ENCODE assay signal across 15 mouse cellular contexts in the genomic region with DNA sequence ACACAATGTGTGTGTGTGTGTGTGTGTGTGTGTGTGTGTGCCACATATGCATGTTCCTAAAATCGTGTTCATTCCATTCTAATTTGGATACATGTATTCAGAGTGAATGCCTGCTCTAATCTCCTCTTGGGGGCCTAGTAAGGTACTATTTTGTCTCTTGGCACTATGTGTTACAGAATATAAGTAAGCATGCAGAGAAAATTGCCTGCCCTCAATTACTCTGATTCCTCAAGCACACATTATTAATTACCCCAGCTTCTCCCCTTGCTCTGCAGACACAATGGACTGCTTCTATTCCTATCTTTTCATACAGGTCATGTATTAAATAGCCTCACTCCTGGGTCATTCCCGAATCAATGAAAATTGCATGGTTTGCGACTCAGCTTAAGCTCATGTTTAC.
DNase-seq lines count a peak whose midpoint lies in the region; ATAC-seq lines count a peak whose summit lies in the region.
"Had no signal": no experiment of that assay in that cellular context is flagged by ENCODE, and none has a peak within 500 bp of the region (broad histone marks: within the 10 kb centered on the region; RNA-seq: fewer than 3 reads in every experiment).

No protein-coding gene starts in this region.

- peak; percentile 58 for ATAC-seq in hindbrain, embryonic 12.5 days (ENCODE audit: low FRiP score)
- ATAC-seq in hindbrain, embryonic 13.5 days (ENCODE audit: low FRiP score): no peak
- ATAC-seq in forebrain, embryonic 14.5 days: peak; percentile 60; the same call in 1 of the 2 replicates
- peak; percentile 54 for ATAC-seq in midbrain, embryonic 12.5 days (ENCODE audit: low FRiP score, low read depth)
- ATAC-seq: intestine, postnatal 0 days had no signal

- peak; percentile 50 for DNase-seq in forebrain, embryonic 14.5 days (ENCODE audit: low spot score)
- peak; percentile 49 for DNase-seq in retina, postnatal 1 day
- no peak for DNase-seq in gastrocnemius, postnatal 14 days
- DNase-seq in lung, adult 18-20 months: no peak
- DNase-seq: adrenal gland, adult 2 months; cerebellum, adult 9-10 months had no signal

- H3K4me3 ChIP-seq in hindbrain, embryonic 12.5 days: no peak overlapping the region
- H3K4me3 ChIP-seq in hindbrain, embryonic 13.5 days: no peak overlapping the region
- H3K4me3 ChIP-seq in forebrain, embryonic 14.5 days (ENCODE audit: low read depth, low read length): no peak overlapping the region
- no peak overlapping the region for H3K4me3 ChIP-seq in midbrain, embryonic 12.5 days
- H3K4me3 ChIP-seq: embryonic facial prominence, embryonic 13.5 days; kidney, embryonic 15.5 days; neural tube, embryonic 12.5 days had no signal

- H3K36me3 ChIP-seq in hindbrain, embryonic 12.5 days: no peaks in the 10 kb centered on the region
- no peaks in the 10 kb centered on the region for H3K36me3 ChIP-seq in hindbrain, embryonic 13.5 days
- H3K36me3 ChIP-seq in forebrain, embryonic 14.5 days (ENCODE audit: control insufficient read depth, insufficient read depth, low read length): no peaks in the 10 kb centered on the region
- H3K36me3 ChIP-seq in midbrain, embryonic 12.5 days: no peaks in the 10 kb centered on the region
- H3K36me3 ChIP-seq: embryonic facial prominence, embryonic 13.5 days; kidney, embryonic 15.5 days; neural tube, embryonic 12.5 days had no signal

- WGBS in hindbrain, embryonic 12.5 days: 45% methylated on average over 3 of the region's 3 CpGs
- 41% methylated on average over 3 of the region's 3 CpGs for WGBS in hindbrain, embryonic 13.5 days
- 3% methylated on average over 3 of the region's 3 CpGs for WGBS in forebrain, embryonic 14.5 days
- WGBS in midbrain, embryonic 12.5 days: 44% methylated on average over 3 of the region's 3 CpGs

- no peaks in the 10 kb centered on the region for H3K27me3 ChIP-seq in hindbrain, embryonic 12.5 days
- H3K27me3 ChIP-seq in hindbrain, embryonic 13.5 days: no peaks in the 10 kb centered on the region
- no peaks in the 10 kb centered on the region for H3K27me3 ChIP-seq in forebrain, embryonic 14.5 days (replicated peaks; ENCODE audit: control insufficient read depth, insufficient read depth, low read length)
- H3K27me3 ChIP-seq in midbrain, embryonic 12.5 days: no peaks in the 10 kb centered on the region
- H3K27me3 ChIP-seq: embryonic facial prominence, embryonic 13.5 days; kidney, embryonic 15.5 days; neural tube, embryonic 12.5 days had no signal

- no peak overlapping the region for H3K9ac ChIP-seq in hindbrain, embryonic 12.5 days
- no peak overlapping the region for H3K9ac ChIP-seq in hindbrain, embryonic 13.5 days
- no peak overlapping the region for H3K9ac ChIP-seq in forebrain, embryonic 14.5 days (ENCODE audit: low read length)
- H3K9ac ChIP-seq in midbrain, embryonic 12.5 days (replicated peaks): no peak overlapping the region
- H3K9ac ChIP-seq: embryonic facial prominence, embryonic 13.5 days; kidney, embryonic 15.5 days; liver, embryonic 14.5 days; neural tube, embryonic 12.5 days had no signal

- no peak overlapping the region for H3K4me2 ChIP-seq in hindbrain, embryonic 12.5 days (replicated peaks)
- H3K4me2 ChIP-seq in hindbrain, embryonic 13.5 days: no peak overlapping the region
- H3K4me2 ChIP-seq in forebrain, embryonic 14.5 days (ENCODE audit: low read length): no peak overlapping the region
- no peak overlapping the region for H3K4me2 ChIP-seq in midbrain, embryonic 12.5 days (replicated peaks)
- H3K4me2 ChIP-seq: embryonic facial prominence, embryonic 13.5 days; kidney, embryonic 15.5 days; neural tube, embryonic 12.5 days had no signal

- no peaks in the 10 kb centered on the region for H3K4me1 ChIP-seq in hindbrain, embryonic 12.5 days
- peaks cover 5% of the 10 kb centered on the region for H3K4me1 ChIP-seq in hindbrain, embryonic 13.5 days (replicated peaks)
- H3K4me1 ChIP-seq in forebrain, embryonic 14.5 days (ENCODE audit: control insufficient read depth, insufficient read depth, low read length): peaks cover 4% of the 10 kb centered on the region
- H3K4me1 ChIP-seq in midbrain, embryonic 12.5 days: no peaks in the 10 kb centered on the region; the same call in 1 of the 2 replicates
- H3K4me1 ChIP-seq: embryonic facial prominence, embryonic 13.5 days; kidney, embryonic 15.5 days had no signal

- intact Hi-C loops in gastrocnemius, postnatal 14 days (cut with DNase I; ENCODE audit: low total_unique reads): no loop called here

- H3K9me3 ChIP-seq in hindbrain, embryonic 12.5 days (replicated peaks): no peaks in the 10 kb centered on the region
- no peaks in the 10 kb centered on the region for H3K9me3 ChIP-seq in hindbrain, embryonic 13.5 days
- H3K9me3 ChIP-seq in forebrain, embryonic 14.5 days (replicated peaks; ENCODE audit: control insufficient read depth, low read length): no peaks in the 10 kb centered on the region
- H3K9me3 ChIP-seq in midbrain, embryonic 12.5 days: no peaks in the 10 kb centered on the region
- H3K9me3 ChIP-seq: embryonic facial prominence, embryonic 13.5 days; kidney, embryonic 15.5 days; neural tube, embryonic 12.5 days had no signal

- peak overlapping the region; percentile 12; the same call in 1 of the 2 replicates for H3K27ac ChIP-seq in hindbrain, embryonic 12.5 days
- no peak overlapping the region for H3K27ac ChIP-seq in hindbrain, embryonic 13.5 days
- H3K27ac ChIP-seq in forebrain, embryonic 14.5 days (ENCODE audit: low read depth, low read length): no peak overlapping the region
- 0 out of 2 replicates have a peak overlapping the region, but pooled peaks have one; percentile 20 for H3K27ac ChIP-seq in midbrain, embryonic 12.5 days (replicated peaks)
- H3K27ac ChIP-seq: embryonic facial prominence, embryonic 13.5 days; kidney, embryonic 15.5 days; liver, embryonic 14.5 days; neural tube, embryonic 12.5 days; stomach, postnatal 0 days had no signal

Comparison
In these comparisons a context has a peak if more than half of its experiments do, and no peak if none do; other contexts are left out.
1. H3K27ac ChIP-seq: peak in hindbrain, embryonic 12.5 days (single experiment) and midbrain, embryonic 12.5 days (single experiment); none in hindbrain, embryonic 13.5 days (single experiment) and forebrain, embryonic 14.5 days (single experiment).
2. DNase-seq: peak in forebrain, embryonic 14.5 days (single experiment) and retina, postnatal 1 day (single experiment); none in gastrocnemius, postnatal 14 days (single experiment) and lung, adult 18-20 months (0 of 2).